Mouse (Mus musculus): ENCODE measurements at regions not wholly inside any gene's neighbourhood (a gene's known extent, or its start where the extent isn't known, plus 50 kb on each side); places are given as distances from the start of the nearest gene placed in this dataset.

DNA sequence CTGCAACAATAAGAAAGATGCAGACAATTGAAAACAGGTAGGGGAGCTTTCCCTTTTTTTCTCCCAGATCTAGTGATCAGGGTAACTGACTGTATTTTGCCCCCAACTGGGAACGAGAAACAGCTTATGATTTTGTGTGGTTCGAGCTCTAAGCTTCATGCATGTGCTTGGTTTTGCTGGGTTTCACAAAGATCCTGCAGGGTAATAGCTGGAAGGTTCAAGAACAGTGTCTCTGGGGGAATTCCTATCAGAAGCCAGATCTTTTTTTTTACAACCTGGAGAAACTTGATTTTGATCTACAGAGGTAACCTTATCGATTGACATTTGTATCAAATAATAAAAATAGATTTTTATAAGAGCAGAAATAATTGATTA lies 145.0 kb upstream of the Fam98a start:
- Histone ChIP-seq H3K4me1 (ENCODE audit: control insufficient read depth, insufficient read depth, low read length) (no peaks in the 10 kb centered on the region), H3K4me3 (ENCODE audit: control insufficient read depth, low read depth, low read length) (no peak overlapping the region), H3K27ac (ENCODE audit: control insufficient read depth, insufficient read depth, low read depth, low read length) (no peak overlapping the region), H3K27me3 (ENCODE audit: control insufficient read depth, insufficient read depth, low read length) (no peaks in the 10 kb centered on the region), H3K36me3 (ENCODE audit: control insufficient read depth, insufficient read depth, low read length) (no peaks in the 10 kb centered on the region)
- TF ChIP-seq CTCF (IDR thresholded peaks at IDR 0.05; ENCODE audit: control insufficient read depth, insufficient read depth, insufficient replicate concordance, low read depth, low read length) = no peak
- TF ChIP-seq POLR2A (IDR thresholded peaks at IDR 0.05; ENCODE audit: control insufficient read depth, low read depth, low read length) = no peak

DNA sequence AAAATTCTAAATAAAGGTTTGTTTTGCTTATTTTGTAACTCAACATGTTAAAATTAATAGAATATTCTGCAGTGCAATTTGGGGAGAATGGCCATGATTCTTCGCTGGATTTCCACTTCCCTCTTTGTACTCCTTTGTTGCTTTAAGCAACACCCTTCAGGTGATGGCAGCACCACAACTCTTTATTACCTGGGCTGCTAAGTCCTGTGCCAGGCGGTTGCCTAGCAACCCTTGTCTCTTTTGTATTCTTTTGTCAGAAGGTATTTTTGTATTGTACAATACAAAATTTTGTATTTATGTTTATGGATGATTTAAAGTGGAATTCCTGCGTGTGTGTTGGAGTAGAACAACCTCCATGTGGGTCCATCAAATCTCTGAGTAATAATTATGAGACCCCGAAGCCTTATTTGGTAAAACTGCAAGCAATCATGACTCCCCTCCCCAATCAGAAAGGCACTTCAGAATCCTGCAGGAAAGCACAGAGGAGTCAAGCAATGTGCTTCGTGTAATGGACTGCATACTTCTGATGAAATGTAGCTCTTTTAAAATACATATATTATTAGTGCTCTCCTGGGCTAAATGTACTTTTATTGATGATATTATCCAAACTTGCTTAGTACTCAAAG lies 144.5 kb upstream of the Fam98a start:
- Histone ChIP-seq H3K27ac (ENCODE audit: control insufficient read depth, insufficient read depth, low read depth, low read length) (no peak overlapping the region), H3K36me3 (ENCODE audit: control insufficient read depth, insufficient read depth, low read length) (no peaks in the 10 kb centered on the region), H3K4me3 (ENCODE audit: control insufficient read depth, low read depth, low read length) (no peak overlapping the region), H3K4me1 (ENCODE audit: control insufficient read depth, insufficient read depth, low read length) (no peaks in the 10 kb centered on the region), H3K27me3 (ENCODE audit: control insufficient read depth, insufficient read depth, low read length) (no peaks in the 10 kb centered on the region)
- TF ChIP-seq CTCF (IDR thresholded peaks at IDR 0.05; ENCODE audit: control insufficient read depth, insufficient read depth, insufficient replicate concordance, low read depth, low read length) = no peak
- no peak for TF ChIP-seq POLR2A (IDR thresholded peaks at IDR 0.05; ENCODE audit: control insufficient read depth, low read depth, low read length)

DNA sequence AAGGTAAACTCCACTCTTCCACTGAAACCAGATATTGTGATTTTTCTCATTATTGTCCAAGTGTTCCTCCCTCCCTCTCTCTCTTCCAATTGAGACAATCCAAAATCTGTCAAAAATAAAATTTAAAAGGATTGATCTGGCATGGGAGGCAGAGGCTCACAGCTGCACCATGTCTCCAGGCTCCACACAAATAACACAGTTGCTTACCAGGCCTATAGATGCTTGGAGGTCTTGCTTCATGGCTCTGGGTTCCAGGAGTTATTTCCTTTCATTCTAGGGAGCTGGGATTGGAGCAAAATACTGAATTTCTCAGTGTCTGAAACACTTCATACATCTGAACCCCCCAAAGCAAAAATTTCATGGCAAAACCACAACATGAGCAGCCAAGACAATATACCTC lies 134.2 kb upstream of the Fam98a start:
- TF ChIP-seq CTCF (IDR thresholded peaks at IDR 0.05; ENCODE audit: control insufficient read depth, insufficient read depth, insufficient replicate concordance, low read depth, low read length) (no peak), POLR2A (IDR thresholded peaks at IDR 0.05; ENCODE audit: control insufficient read depth, low read depth, low read length) (no peak)
- H3K27me3 ChIP-seq (ENCODE audit: control insufficient read depth, insufficient read depth, low read length) = no peaks in the 10 kb centered on the region
- H3K36me3 ChIP-seq (ENCODE audit: control insufficient read depth, insufficient read depth, low read length) = no peaks in the 10 kb centered on the region
- H3K4me1 ChIP-seq (ENCODE audit: control insufficient read depth, insufficient read depth, low read length) = no peaks in the 10 kb centered on the region
- H3K27ac ChIP-seq (ENCODE audit: control insufficient read depth, insufficient read depth, low read depth, low read length) = no peak overlapping the region
- H3K4me3 ChIP-seq (ENCODE audit: control insufficient read depth, low read depth, low read length) = no peak overlapping the region

DNA sequence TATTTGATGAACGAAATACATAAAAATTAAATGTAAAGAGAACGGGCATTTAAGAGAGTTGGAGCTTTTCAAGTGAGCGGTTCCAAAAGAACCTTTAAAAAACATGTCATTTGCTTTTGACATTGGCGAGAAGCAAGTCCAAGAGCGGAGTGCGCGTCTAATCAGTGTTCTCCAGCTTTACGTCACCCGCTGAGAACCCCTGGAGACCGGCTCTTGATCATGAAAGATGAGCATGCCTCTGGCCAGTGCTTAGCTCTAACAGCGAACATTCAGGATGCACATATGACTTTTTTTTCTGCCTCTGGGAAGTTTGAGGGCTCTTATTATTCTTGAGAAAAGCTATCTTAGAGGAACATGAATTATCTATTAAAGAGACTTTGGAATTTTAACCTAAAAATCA lies 95.2 kb upstream of the Fam98a start:
- no peaks in the 10 kb centered on the region for H3K27me3 ChIP-seq (ENCODE audit: control insufficient read depth, insufficient read depth, low read length)
- no peaks in the 10 kb centered on the region for H3K4me1 ChIP-seq (ENCODE audit: control insufficient read depth, insufficient read depth, low read length)
- no peaks in the 10 kb centered on the region for H3K36me3 ChIP-seq (ENCODE audit: control insufficient read depth, insufficient read depth, low read length)
- TF ChIP-seq POLR2A (IDR thresholded peaks at IDR 0.05; ENCODE audit: control insufficient read depth, low read depth, low read length) (no peak), CTCF (IDR thresholded peaks at IDR 0.05; ENCODE audit: control insufficient read depth, insufficient read depth, insufficient replicate concordance, low read depth, low read length) (no peak)
- H3K4me3 ChIP-seq (ENCODE audit: control insufficient read depth, low read depth, low read length) = no peak overlapping the region
- H3K27ac ChIP-seq (ENCODE audit: control insufficient read depth, insufficient read depth, low read depth, low read length) = no peak overlapping the region

DNA sequence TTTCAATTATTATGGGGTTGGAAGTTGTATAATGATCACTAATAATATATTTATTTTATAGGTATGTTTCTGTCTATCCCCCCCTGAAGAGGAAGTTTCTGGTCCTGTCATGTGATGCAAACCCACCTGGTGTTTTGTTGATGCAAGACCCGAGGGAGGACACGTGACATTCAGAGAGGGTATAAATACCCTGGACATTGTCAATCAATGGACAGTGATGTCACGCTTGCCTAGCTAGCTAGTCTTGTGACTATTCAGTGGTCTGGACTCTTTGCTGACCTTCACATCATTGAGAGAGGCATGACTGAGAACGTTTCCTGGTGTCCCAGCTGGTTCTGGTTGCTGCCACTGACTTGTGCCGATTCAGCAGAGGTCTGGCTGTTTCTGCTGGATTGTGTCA lies 93.0 kb upstream of the Fam98a start:
- H3K4me3 ChIP-seq (ENCODE audit: control insufficient read depth, low read depth, low read length) = no peak overlapping the region
- H3K27ac ChIP-seq (ENCODE audit: control insufficient read depth, insufficient read depth, low read depth, low read length) = no peak overlapping the region
- TF ChIP-seq POLR2A (IDR thresholded peaks at IDR 0.05; ENCODE audit: control insufficient read depth, low read depth, low read length) (no peak), CTCF (IDR thresholded peaks at IDR 0.05; ENCODE audit: control insufficient read depth, insufficient read depth, insufficient replicate concordance, low read depth, low read length) (no peak)
- no peaks in the 10 kb centered on the region for H3K4me1 ChIP-seq (ENCODE audit: control insufficient read depth, insufficient read depth, low read length)
- no peaks in the 10 kb centered on the region for H3K36me3 ChIP-seq (ENCODE audit: control insufficient read depth, insufficient read depth, low read length)
- H3K27me3 ChIP-seq (ENCODE audit: control insufficient read depth, insufficient read depth, low read length) = no peaks in the 10 kb centered on the region

DNA sequence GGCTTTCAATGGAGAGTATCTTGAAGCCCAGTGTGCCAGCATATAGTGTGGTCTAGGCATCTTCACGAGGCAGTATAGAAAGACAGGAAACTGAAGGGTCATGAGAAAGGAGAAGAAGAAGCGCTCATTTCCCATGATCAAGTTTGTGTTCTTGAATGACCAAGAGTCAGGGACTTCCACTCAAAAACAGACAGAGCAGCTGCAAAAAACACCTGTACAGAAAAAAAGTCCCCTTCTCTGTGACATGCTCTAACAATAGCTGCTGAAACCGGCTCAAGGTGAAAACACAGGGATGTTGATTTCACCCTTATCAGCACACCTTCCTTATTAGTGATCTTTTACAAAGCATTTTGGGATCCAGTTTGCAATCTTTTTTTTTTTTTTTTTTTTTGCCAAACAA lies 90.6 kb upstream of the Fam98a start:
- Histone ChIP-seq H3K27ac (ENCODE audit: control insufficient read depth, insufficient read depth, low read depth, low read length) (no peak overlapping the region), H3K36me3 (ENCODE audit: control insufficient read depth, insufficient read depth, low read length) (no peaks in the 10 kb centered on the region), H3K4me3 (ENCODE audit: control insufficient read depth, low read depth, low read length) (no peak overlapping the region), H3K27me3 (ENCODE audit: control insufficient read depth, insufficient read depth, low read length) (no peaks in the 10 kb centered on the region), H3K4me1 (ENCODE audit: control insufficient read depth, insufficient read depth, low read length) (no peaks in the 10 kb centered on the region)
- TF ChIP-seq CTCF (IDR thresholded peaks at IDR 0.05; ENCODE audit: control insufficient read depth, insufficient read depth, insufficient replicate concordance, low read depth, low read length) = no peak
- TF ChIP-seq POLR2A (IDR thresholded peaks at IDR 0.05; ENCODE audit: control insufficient read depth, low read depth, low read length) = no peak

DNA sequence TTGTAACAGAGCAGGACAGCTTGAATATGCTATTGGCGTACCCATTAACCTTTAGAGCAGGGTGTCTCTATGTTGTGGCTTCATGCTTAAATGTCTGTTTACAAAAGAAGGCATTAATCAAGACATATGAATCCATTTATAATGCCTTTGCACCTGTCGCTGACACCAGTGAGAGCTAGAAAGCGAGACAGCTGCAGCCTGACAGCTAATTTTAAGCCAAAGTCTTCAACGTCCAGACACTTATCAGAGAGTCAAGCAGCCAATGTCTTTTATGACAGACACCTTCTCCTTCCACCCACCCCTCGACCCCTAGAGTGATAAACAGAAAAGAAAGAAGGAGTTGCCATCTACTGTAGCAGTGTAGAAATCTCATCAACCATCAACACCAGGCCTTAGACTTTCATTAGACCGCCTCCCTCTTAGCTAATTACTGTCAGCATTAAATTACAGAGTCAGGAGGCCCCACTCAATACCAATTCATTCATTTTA lies 89.3 kb upstream of the Fam98a start:
- no peak for TF ChIP-seq POLR2A (IDR thresholded peaks at IDR 0.05; ENCODE audit: control insufficient read depth, low read depth, low read length)
- no peak for TF ChIP-seq CTCF (IDR thresholded peaks at IDR 0.05; ENCODE audit: control insufficient read depth, insufficient read depth, insufficient replicate concordance, low read depth, low read length)
- no peak overlapping the region for H3K27ac ChIP-seq (ENCODE audit: control insufficient read depth, insufficient read depth, low read depth, low read length)
- H3K4me1 ChIP-seq (ENCODE audit: control insufficient read depth, insufficient read depth, low read length) = no peaks in the 10 kb centered on the region
- H3K36me3 ChIP-seq (ENCODE audit: control insufficient read depth, insufficient read depth, low read length) = no peaks in the 10 kb centered on the region
- H3K4me3 ChIP-seq (ENCODE audit: control insufficient read depth, low read depth, low read length) = no peak overlapping the region
- no peaks in the 10 kb centered on the region for H3K27me3 ChIP-seq (ENCODE audit: control insufficient read depth, insufficient read depth, low read length)

DNA sequence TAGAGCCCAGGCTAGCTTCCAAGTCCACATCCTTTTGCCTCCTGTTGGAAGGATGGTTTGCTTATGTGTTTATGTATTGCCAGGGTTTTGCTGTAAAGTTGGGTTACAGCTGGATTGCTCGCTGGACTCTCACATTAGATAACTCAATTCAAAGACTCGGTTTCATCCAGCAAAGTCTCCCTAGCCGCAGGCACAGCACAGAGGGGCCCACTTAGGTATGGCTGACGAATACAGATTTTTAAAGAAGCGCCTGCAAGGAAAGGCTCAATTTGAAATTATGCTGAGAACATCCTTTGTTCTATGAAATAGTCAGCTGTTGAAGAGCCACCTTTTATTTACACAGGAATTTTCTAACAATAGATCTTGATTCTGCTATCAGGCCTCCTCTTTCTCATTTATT lies 88.8 kb upstream of the Fam98a start:
- TF ChIP-seq POLR2A (IDR thresholded peaks at IDR 0.05; ENCODE audit: control insufficient read depth, low read depth, low read length) (no peak), CTCF (IDR thresholded peaks at IDR 0.05; ENCODE audit: control insufficient read depth, insufficient read depth, insufficient replicate concordance, low read depth, low read length) (no peak)
- no peak overlapping the region for H3K27ac ChIP-seq (ENCODE audit: control insufficient read depth, insufficient read depth, low read depth, low read length)

More for the DNA sequence above, 88.8 kb upstream of the Fam98a start:
- no peaks in the 10 kb centered on the region for H3K36me3 ChIP-seq (ENCODE audit: control insufficient read depth, insufficient read depth, low read length)
- H3K27me3 ChIP-seq (ENCODE audit: control insufficient read depth, insufficient read depth, low read length) = no peaks in the 10 kb centered on the region
- H3K4me3 ChIP-seq (ENCODE audit: control insufficient read depth, low read depth, low read length) = no peak overlapping the region
- no peaks in the 10 kb centered on the region for H3K4me1 ChIP-seq (ENCODE audit: control insufficient read depth, insufficient read depth, low read length)

Measured in testis, adult 2 months (tissue).